Comparison of ENCODE assay signal across 11 mouse cellular contexts in the genomic region with DNA sequence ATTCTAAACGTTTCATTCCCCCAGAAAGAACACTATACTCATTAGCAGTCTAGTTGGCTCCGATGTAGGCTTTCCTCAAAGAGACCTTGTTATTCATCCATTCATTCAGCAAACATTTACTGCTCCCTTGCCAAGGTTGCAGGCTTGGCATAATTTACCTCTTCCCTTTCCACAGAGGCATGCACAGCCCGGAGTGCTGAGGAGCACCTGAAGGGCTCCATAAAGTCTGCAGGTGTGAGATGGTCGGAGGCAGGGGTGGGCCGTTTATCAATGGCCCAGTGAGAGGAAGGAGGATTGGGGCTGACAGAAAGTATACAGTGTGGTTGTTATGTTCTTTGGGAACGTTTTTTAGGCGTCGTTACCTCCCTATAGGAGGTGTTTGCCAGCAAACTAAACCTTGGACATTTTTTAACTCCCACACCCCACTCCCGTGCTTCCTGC. TPM values are rescaled to one million over a fixed set of nuclear protein-coding genes. Genes with fewer than 3 reads are reported as not detected.
DNase-seq lines count a peak whose midpoint lies in the region; ATAC-seq and TF ChIP-seq lines count a peak whose summit lies in the region.
"Had no signal": no experiment of that assay in that cellular context is flagged by ENCODE, and none has a peak within 500 bp of the region (broad histone marks: within the 10 kb centered on the region; RNA-seq: fewer than 3 reads in every experiment).

No protein-coding gene starts in this region.

- no peaks in the 10 kb centered on the region for H3K36me3 ChIP-seq in kidney, adult 2 months (ENCODE audit: control insufficient read depth, insufficient read depth, low read length)
- peaks cover 13% of the 10 kb centered on the region for H3K36me3 ChIP-seq in forebrain, embryonic 10.5 days (replicated peaks)
- no peaks in the 10 kb centered on the region for H3K36me3 ChIP-seq in hindbrain, embryonic 16.5 days (ENCODE audit: control insufficient read depth, insufficient read depth, low read length)
- no peaks in the 10 kb centered on the region for H3K36me3 ChIP-seq in limb, embryonic 15.5 days

- no peak overlapping the region for H3K4me3 ChIP-seq in kidney, adult 2 months (ENCODE audit: insufficient read depth, low read depth, low read length)
- H3K4me3 ChIP-seq in forebrain, embryonic 10.5 days = peak overlapping the region; percentile 48
- no peak overlapping the region for H3K4me3 ChIP-seq in hindbrain, embryonic 16.5 days (ENCODE audit: low read length)
- no peak overlapping the region for H3K4me3 ChIP-seq in limb, embryonic 15.5 days
- H3K4me3 ChIP-seq: layer of hippocampus, adult 2 months had no signal

- no peak overlapping the region for H3K27ac ChIP-seq in kidney, adult 2 months (ENCODE audit: insufficient read depth, low read depth, low read length)
- peak overlapping the region; percentile 89 for H3K27ac ChIP-seq in forebrain, embryonic 10.5 days
- peak overlapping the region; percentile 26; the same call in 1 of the 2 replicates for H3K27ac ChIP-seq in hindbrain, embryonic 16.5 days (ENCODE audit: low read depth, low read length)
- peak overlapping the region; percentile 88 for H3K27ac ChIP-seq in limb, embryonic 15.5 days
- H3K27ac ChIP-seq: layer of hippocampus, adult 2 months had no signal

- no peak for TF ChIP-seq POLR2A in kidney, adult 2 months (IDR thresholded peaks at IDR 0.05; ENCODE audit: low read depth, low read length)

- H3K9me3 ChIP-seq in forebrain, embryonic 10.5 days = no peaks in the 10 kb centered on the region; the same call in 1 of the 2 replicates
- no peaks in the 10 kb centered on the region for H3K9me3 ChIP-seq in hindbrain, embryonic 16.5 days (ENCODE audit: control insufficient read depth, low read length)
- H3K9me3 ChIP-seq in limb, embryonic 15.5 days = no peaks in the 10 kb centered on the region

- no peak overlapping the region for H3K4me2 ChIP-seq in hindbrain, embryonic 16.5 days (ENCODE audit: low read length)
- no peak overlapping the region for H3K4me2 ChIP-seq in limb, embryonic 15.5 days

- peak; percentile 49 for DNase-seq in kidney, adult 2 months
- DNase-seq in kidney, postnatal 10 days = no peak
- DNase-seq in forebrain, embryonic 10.5 days (ENCODE audit: extremely low spot score, low spot score) = no peak
- DNase-seq in thymus, postnatal 36 days = no peak
- DNase-seq in left cerebral cortex, adult 11 months (ENCODE audit: low spot score) = no peak
- no peak for DNase-seq in testis, postnatal 10 days (ENCODE audit: low spot score)
- DNase-seq: lung, postnatal 4 days had no signal

- H3K9ac ChIP-seq in hindbrain, embryonic 16.5 days (ENCODE audit: low read depth, low read length) = no peak overlapping the region
- no peak overlapping the region for H3K9ac ChIP-seq in limb, embryonic 15.5 days

- peak; percentile 52 for ATAC-seq in hindbrain, embryonic 16.5 days
- ATAC-seq in limb, embryonic 15.5 days (ENCODE audit: insufficient number of reproducible peaks, low FRiP score, low TSS enrichment, low read depth) = peak; percentile 66

- TF ChIP-seq CTCF in kidney, adult 2 months (conservative IDR thresholded peaks at IDR 0.05; ENCODE audit: insufficient read depth, insufficient read length, low read depth, low read length) = no peak

- WGBS in kidney, adult 2 months = 30% methylated on average over 9 of the region's 9 CpGs
- WGBS in forebrain, embryonic 10.5 days = 72% methylated on average over 9 of the region's 9 CpGs
- 54% methylated on average over 9 of the region's 9 CpGs for WGBS in hindbrain, embryonic 16.5 days
- WGBS in limb, embryonic 15.5 days = 16% methylated on average over 9 of the region's 9 CpGs

- H3K27me3 ChIP-seq in kidney, adult 2 months (replicated peaks; ENCODE audit: control insufficient read depth, insufficient read depth, low read length) = no peaks in the 10 kb centered on the region
- H3K27me3 ChIP-seq in forebrain, embryonic 10.5 days (ENCODE audit: poor library complexity, severe bottlenecking) = peaks cover 50% of the 10 kb centered on the region
- H3K27me3 ChIP-seq in hindbrain, embryonic 16.5 days (replicated peaks; ENCODE audit: control insufficient read depth, insufficient read depth, low read length) = no peaks in the 10 kb centered on the region; the same call in 1 of the 2 replicates
- no peaks in the 10 kb centered on the region for H3K27me3 ChIP-seq in limb, embryonic 15.5 days
- H3K27me3 ChIP-seq: CH12.LX had no signal

- H3K4me1 ChIP-seq in kidney, adult 2 months (ENCODE audit: control insufficient read depth, insufficient read depth, low read length) = no peaks in the 10 kb centered on the region; the same call in 1 of the 2 replicates
- peaks cover 82% of the 10 kb centered on the region for H3K4me1 ChIP-seq in forebrain, embryonic 10.5 days
- peaks cover 8% of the 10 kb centered on the region for H3K4me1 ChIP-seq in hindbrain, embryonic 16.5 days (ENCODE audit: control insufficient read depth, insufficient read depth, low read depth, low read length)
- H3K4me1 ChIP-seq in limb, embryonic 15.5 days = peaks cover 64% of the 10 kb centered on the region

RNA-seq across cellular contexts. Expression of a gene that starts 58.6 kb away (rescaled TPM):
- 2.8 TPM in 2 replicates for polyA plus RNA-seq in kidney, adult 2 months (2012; rRNA removed)
- 15.4 and 17.1 TPM in 2 replicates for polyA plus RNA-seq in forebrain, embryonic 10.5 days (2016; fragmentation: Nextera tagmentation; extraction: Ambion mirVana)
- polyA plus RNA-seq in hindbrain, embryonic 16.5 days (2015; fragmentation: Nextera tagmentation; extraction: Ambion mirVana) = 3.2 and 4.7 TPM in 2 replicates
- polyA plus RNA-seq in limb, embryonic 15.5 days (2015; fragmentation: Nextera tagmentation; extraction: Ambion mirVana) = 6.9 and 7.4 TPM in 2 replicates
